Mouse (Mus musculus) limb, embryonic 13.5 days (tissue): ENCODE data around the gene Rab7b. TPM values are rescaled to one million over a fixed set of nuclear protein-coding genes. Genes with fewer than 3 reads are reported as not detected.

Source experiments
- ATAC-seq: fragments of 200-750 bp; cut with Nextera tagmentation; 2 replicates; pipeline ENCODE4 v1.8.0; 2017; ENCODE audit warnings: low read depth, moderate number of reproducible peaks, moderate TSS enrichment; ENCODE audit not compliant: low FRiP score
- H3K27ac ChIP-seq: fragments of 300-500 bp; sonication (generic); 2 replicates; pipeline ENCODE4 v1.5.1; 2015; ENCODE audit warnings: inconsistent platforms, mild to moderate bottlenecking, moderate library complexity
- H3K27me3 ChIP-seq: fragments of 300-500 bp; sonication (generic); 2 replicates; pipeline ENCODE4 v1.6.1; 2015; ENCODE audit warnings: mild to moderate bottlenecking, inconsistent platforms
- H3K36me3 ChIP-seq: fragments of 300-500 bp; sonication (generic); 2 replicates; pipeline ENCODE4 v1.6.1; 2015; ENCODE audit warnings: inconsistent platforms, mild to moderate bottlenecking, moderate library complexity
- H3K4me1 ChIP-seq: fragments of 300-500 bp; sonication (generic); 2 replicates; pipeline ENCODE4 v1.6.1; 2015; ENCODE audit warnings: inconsistent platforms
- H3K4me2 ChIP-seq: fragments of 300-500 bp; sonication (generic); replicated peaks from 2 replicates; pipeline ENCODE4 v1.6.1; 2015; ENCODE audit warnings: inconsistent platforms, mild to moderate bottlenecking, moderate library complexity
- H3K4me3 ChIP-seq: fragments of 300-500 bp; sonication (generic); 2 replicates; pipeline ENCODE4 v1.5.1; 2015; ENCODE audit warnings: moderate library complexity, mild to moderate bottlenecking, inconsistent platforms
- H3K9ac ChIP-seq: fragments of 300-500 bp; sonication (generic); 2 replicates; pipeline ENCODE4 v1.6.1; 2015; ENCODE audit warnings: mild to moderate bottlenecking, inconsistent platforms
- H3K9me3 ChIP-seq: fragments of 300-500 bp; sonication (generic); 2 replicates; pipeline ENCODE4 v1.6.1; 2016; ENCODE audit warnings: inconsistent platforms
- WGBS: fragments of 180-500 bp; shearing (Covaris S2); methylation state at CpG from one replicate; pipeline ENCODE4 v1.1.7; 2015; 5-methylcytosine and 5-hydroxymethylcytosine counted together
- polyA plus RNA-seq: library from polyadenylated mRNA; unstranded; fragments of >200 nt; fragmentation: Nextera tagmentation; extraction: Ambion mirVana; gene quantifications from 2 replicates; pipeline ENCODE4 v1.2.1, GENCODE M21; 2015

Rab7b gene
- polyA plus RNA-seq, 1 experiment from 2014 or later = 1.9 TPM

- Histone ChIP-seq H3K9me3 (no peaks in the 10 kb centered on the region), H3K4me1 (no peaks in the 10 kb centered on the region), H3K4me2 (no peak overlapping the region), H3K27me3 (no peaks in the 10 kb centered on the region), H3K4me3 (no peak overlapping the region), H3K36me3 (no peaks in the 10 kb centered on the region), H3K27ac (no peak overlapping the region), H3K9ac (no peak overlapping the region)
- ATAC-seq = no peak
- WGBS = 81% methylated on average over 4 of the region's 4 CpGs
Observed at GRCm38 (mm10) chr1:131723549-131723948, 35.1 kb downstream of the Rab7b start.

GRCm38 (mm10) chr1:131726586-131726985, 38.1 kb downstream of the Rab7b start:
- no peak for ATAC-seq
- Histone ChIP-seq H3K27ac (no peak overlapping the region), H3K9ac (no peak overlapping the region), H3K27me3 (no peaks in the 10 kb centered on the region), H3K4me3 (no peak overlapping the region), H3K4me1 (no peaks in the 10 kb centered on the region), H3K9me3 (no peaks in the 10 kb centered on the region), H3K36me3 (no peaks in the 10 kb centered on the region), H3K4me2 (no peak overlapping the region)
- 76% methylated on average over 6 of the region's 6 CpGs for WGBS

GRCm38 (mm10) chr1:131730639-131731437, 42.3 kb downstream of the Rab7b start:
- no peak for ATAC-seq
- 78% methylated on average over 12 of the region's 12 CpGs for WGBS
- Histone ChIP-seq H3K4me3 (no peak overlapping the region), H3K27me3 (no peaks in the 10 kb centered on the region), H3K9me3 (no peaks in the 10 kb centered on the region), H3K9ac (no peak overlapping the region), H3K4me1 (no peaks in the 10 kb centered on the region), H3K36me3 (no peaks in the 10 kb centered on the region), H3K4me2 (no peak overlapping the region), H3K27ac (no peak overlapping the region)

- WGBS = 86% methylated on average over 13 of the region's 13 CpGs
- Histone ChIP-seq H3K4me3 (no peak overlapping the region), H3K4me1 (no peaks in the 10 kb centered on the region), H3K9ac (no peak overlapping the region), H3K27me3 (no peaks in the 10 kb centered on the region), H3K9me3 (no peaks in the 10 kb centered on the region), H3K36me3 (no peaks in the 10 kb centered on the region), H3K4me2 (no peak overlapping the region), H3K27ac (no peak overlapping the region)
- ATAC-seq = no peak
Observed at GRCm38 (mm10) chr1:131733474-131734180, 45.1 kb downstream of the Rab7b start.

- no peak for ATAC-seq
- Histone ChIP-seq H3K27me3 (no peaks in the 10 kb centered on the region), H3K9ac (no peak overlapping the region), H3K27ac (no peak overlapping the region), H3K4me1 (no peaks in the 10 kb centered on the region), H3K9me3 (no peaks in the 10 kb centered on the region), H3K4me2 (no peak overlapping the region), H3K36me3 (no peaks in the 10 kb centered on the region), H3K4me3 (no peak overlapping the region)
- 91% methylated on average over 6 of the region's 6 CpGs for WGBS
Observed at GRCm38 (mm10) chr1:131734657-131735273, 46.3 kb downstream of the Rab7b start.

GRCm38 (mm10) chr1:131736494-131736893, 48.0 kb downstream of the Rab7b start:
- H3K27me3 ChIP-seq = no peaks in the 10 kb centered on the region
- no peaks in the 10 kb centered on the region for H3K36me3 ChIP-seq
- H3K4me3 ChIP-seq = no peak overlapping the region
- H3K27ac ChIP-seq = no peak overlapping the region
- no peaks in the 10 kb centered on the region for H3K4me1 ChIP-seq
- H3K9me3 ChIP-seq = no peaks in the 10 kb centered on the region
- no peak overlapping the region for H3K4me2 ChIP-seq
- no peak for ATAC-seq
- H3K9ac ChIP-seq = no peak overlapping the region
- WGBS = 90% methylated on average over 9 of the region's 9 CpGs

GRCm38 (mm10) chr1:131737269-131737668, 48.8 kb downstream of the Rab7b start:
- Histone ChIP-seq H3K27ac (no peak overlapping the region), H3K4me1 (no peaks in the 10 kb centered on the region), H3K4me2 (no peak overlapping the region), H3K4me3 (no peak overlapping the region), H3K9me3 (no peaks in the 10 kb centered on the region), H3K27me3 (no peaks in the 10 kb centered on the region), H3K36me3 (no peaks in the 10 kb centered on the region), H3K9ac (no peak overlapping the region)
- WGBS = 84% methylated on average over 5 of the region's 5 CpGs
- ATAC-seq = no peak; the same call in 1 of the 2 replicates

- H3K27me3 ChIP-seq = no peaks in the 10 kb centered on the region
- no peak overlapping the region for H3K4me3 ChIP-seq
- H3K27ac ChIP-seq = no peak overlapping the region
- no peaks in the 10 kb centered on the region for H3K9me3 ChIP-seq
- ATAC-seq = no peak
- WGBS = 75% methylated on average over 1 of the region's 1 CpGs
- H3K4me1 ChIP-seq = no peaks in the 10 kb centered on the region
- no peaks in the 10 kb centered on the region for H3K36me3 ChIP-seq
- no peak overlapping the region for H3K9ac ChIP-seq
- H3K4me2 ChIP-seq = no peak overlapping the region
Observed at GRCm38 (mm10) chr1:131738760-131739159, 50.3 kb downstream of the Rab7b start.

GRCm38 (mm10) chr1:131739481-131740160, 51.1 kb downstream of the Rab7b start:
- 88% methylated on average over 9 of the region's 9 CpGs for WGBS
- ATAC-seq = no peak
- no peaks in the 10 kb centered on the region for H3K36me3 ChIP-seq
- H3K9ac ChIP-seq = no peak overlapping the region
- no peaks in the 10 kb centered on the region for H3K9me3 ChIP-seq
- H3K4me3 ChIP-seq = no peak overlapping the region
- no peaks in the 10 kb centered on the region for H3K27me3 ChIP-seq
- H3K4me2 ChIP-seq = no peak overlapping the region
- H3K27ac ChIP-seq = no peak overlapping the region
- no peaks in the 10 kb centered on the region for H3K4me1 ChIP-seq

- Histone ChIP-seq H3K4me3 (no peak within 1 kb of the TSS), H3K4me2 (no peak within 1 kb of the TSS), H3K4me1 (no peaks in the 10 kb centered on the region), H3K27ac (no peak within 1 kb of the TSS), H3K9ac (no peak within 1 kb of the TSS), H3K36me3 (no peaks in the 10 kb centered on the region), H3K9me3 (no peaks in the 10 kb centered on the region), H3K27me3 (no peaks in the 10 kb centered on the region; the same call in 1 of the 2 replicates)
- 62% methylated on average over 10 of the region's 10 CpGs for WGBS
- ATAC-seq = no peak
Observed at GRCm38 (mm10) chr1:131743868-131744464, 55.5 kb downstream of the Rab7b start, which contains the start of gene Slc26a9. Gene Slc26a9 (plus strand): TSS chr1:131744022.

- no peak overlapping the region for H3K4me2 ChIP-seq
- H3K4me3 ChIP-seq = no peak overlapping the region
- H3K9me3 ChIP-seq = no peaks in the 10 kb centered on the region
- H3K9ac ChIP-seq = no peak overlapping the region
- WGBS = 54% methylated on average over 5 of the region's 5 CpGs
- no peaks in the 10 kb centered on the region for H3K36me3 ChIP-seq
- no peaks in the 10 kb centered on the region for H3K4me1 ChIP-seq
- H3K27me3 ChIP-seq = no peaks in the 10 kb centered on the region; the same call in 1 of the 2 replicates
- no peak overlapping the region for H3K27ac ChIP-seq
- ATAC-seq = no peak
Observed at GRCm38 (mm10) chr1:131745391-131745790, 56.9 kb downstream of the Rab7b start.
